Mouse (Mus musculus) heart, embryonic 14.5 days (tissue): ENCODE measurements around the gene Mrc1. TPM values are rescaled to one million over a fixed set of nuclear protein-coding genes. Genes with fewer than 3 reads are reported as not detected.

ENCODE experiments used
- ATAC-seq: fragments of 200-750 bp; cut with Nextera tagmentation; 2 replicates; pipeline ENCODE4 v1.8.0; 2017; ENCODE audit warnings: low read depth, moderate TSS enrichment; ENCODE audit not compliant: insufficient number of reproducible peaks, insufficient read depth, low FRiP score
- H3K27ac ChIP-seq, 2 experiments: fragments of 200-500 bp in 1 of 2; fragments of 300-500 bp in 1 of 2; sonication (generic) in 1 of 2; replicated peaks in 1 of 2; 2 replicates each; pipeline ENCODE4 v1.5.1; 2012 to 2014; ENCODE audit warnings: low read depth in 2 of 2, low read length in 2 of 2, control low read depth in 1 of 2, mild to moderate bottlenecking in 1 of 2, mixed read lengths in 1 of 2; ENCODE audit not compliant: control insufficient read depth in 1 of 2, insufficient read depth in 1 of 2
- H3K27me3 ChIP-seq: fragments of 300-500 bp; sonication (generic); 2 replicates; pipeline ENCODE4 v1.6.1; 2014; ENCODE audit warnings: mild to moderate bottlenecking, low read length, control low read depth; ENCODE audit not compliant: control insufficient read depth, insufficient read depth
- H3K36me3 ChIP-seq: fragments of 300-500 bp; sonication (generic); 2 replicates; pipeline ENCODE4 v1.6.1; 2014; ENCODE audit warnings: mild to moderate bottlenecking, control low read depth, low read length, mixed read lengths; ENCODE audit not compliant: control insufficient read depth, insufficient read depth
- H3K4me1 ChIP-seq, 2 experiments: fragments of 200-500 bp in 1 of 2; fragments of 300-500 bp in 1 of 2; sonication (generic) in 1 of 2; 2 replicates each; pipeline ENCODE4 v1.6.1; 2012 to 2014; ENCODE audit warnings: low read length in 2 of 2, control low read depth in 1 of 2, mixed read lengths in 1 of 2; ENCODE audit not compliant: control insufficient read depth in 2 of 2, insufficient read depth in 2 of 2
- H3K4me2 ChIP-seq: fragments of 300-500 bp; sonication (generic); 2 replicates; pipeline ENCODE4 v1.6.1; 2014; ENCODE audit warnings: mild to moderate bottlenecking, low read length
- H3K4me3 ChIP-seq, 2 experiments: fragments of 200-500 bp in 1 of 2; fragments of 300-500 bp in 1 of 2; sonication (generic) in 1 of 2; 2 replicates each; pipeline ENCODE4 v1.5.1; 2012 to 2014; ENCODE audit warnings: low read length in 2 of 2, mild to moderate bottlenecking in 2 of 2, control low read depth in 1 of 2, low read depth in 1 of 2, moderate library complexity in 1 of 2; ENCODE audit not compliant: control insufficient read depth in 1 of 2, insufficient read depth in 1 of 2
- H3K9ac ChIP-seq: fragments of 300-500 bp; sonication (generic); 2 replicates; pipeline ENCODE4 v1.6.1; 2014; ENCODE audit warnings: mild to moderate bottlenecking, low read length
- H3K9me3 ChIP-seq: fragments of 300-500 bp; sonication (generic); 2 replicates; pipeline ENCODE4 v1.6.1; 2016; ENCODE audit warnings: low read length, control low read depth; ENCODE audit not compliant: control insufficient read depth
- WGBS: fragments of 180-500 bp; shearing (Covaris S2); extraction: QIAGEN DNeasy Blood & Tissue Kit; methylation state at CpG from one replicate; pipeline ENCODE4 v1.1.7; 2014; 5-methylcytosine and 5-hydroxymethylcytosine counted together
- polyA plus RNA-seq: library from polyadenylated mRNA; unstranded; fragments of >200 nt; fragmentation: Nextera tagmentation; extraction: Ambion mirVana; gene quantifications from 2 replicates; pipeline ENCODE4 v1.2.1, GENCODE M21; 2014

The Mrc1 gene
- polyA plus RNA-seq, 1 experiment from 2014 or later = 4.4 TPM

GRCm38 (mm10) chr2:14228495-14228894, 697 bp upstream of the Mrc1 start:
- no peaks in the 10 kb centered on the region for H3K36me3 ChIP-seq
- no peaks in the 10 kb centered on the region for H3K9me3 ChIP-seq
- H3K27ac ChIP-seq = no peak overlapping the region
- H3K4me1 ChIP-seq = peaks cover 2 to 6% of the 10 kb centered on the region in 2 experiments; a peak in 3 of 4 replicates
- H3K27me3 ChIP-seq = no peaks in the 10 kb centered on the region
- no peak for ATAC-seq
- no peak overlapping the region for H3K4me3 ChIP-seq
- no peak overlapping the region for H3K4me2 ChIP-seq
- H3K9ac ChIP-seq = no peak overlapping the region
- 65% methylated on average over 6 of the region's 6 CpGs for WGBS

- H3K9me3 ChIP-seq = no peaks in the 10 kb centered on the region
- H3K4me2 ChIP-seq = 0 out of 2 replicates have a peak overlapping the region, but pooled peaks have one; percentile 6
- H3K36me3 ChIP-seq = no peaks in the 10 kb centered on the region
- H3K27ac ChIP-seq = no peak overlapping the region
- no peak overlapping the region for H3K9ac ChIP-seq
- WGBS = 58% methylated on average over 14 of the region's 14 CpGs
- H3K4me1 ChIP-seq = peaks cover 2 to 6% of the 10 kb centered on the region in 2 experiments; a peak in 3 of 4 replicates
- H3K27me3 ChIP-seq = no peaks in the 10 kb centered on the region
- no peak overlapping the region for H3K4me3 ChIP-seq
- no peak for ATAC-seq
These were observed 787 bp downstream of the Mrc1 start for GRCm38 (mm10) chr2:14229979-14230378.

- H3K36me3 ChIP-seq = no peaks in the 10 kb centered on the region
- H3K9me3 ChIP-seq = no peaks in the 10 kb centered on the region
- H3K9ac ChIP-seq = no peak overlapping the region
- H3K4me1 ChIP-seq = peaks cover 2 to 6% of the 10 kb centered on the region in 2 experiments; a peak in 3 of 4 replicates
- WGBS = 65% methylated on average over 1 of the region's 1 CpGs
- no peak overlapping the region for H3K4me3 ChIP-seq
- no peaks in the 10 kb centered on the region for H3K27me3 ChIP-seq
- no peak for ATAC-seq
- no peak overlapping the region for H3K4me2 ChIP-seq
- no peak overlapping the region for H3K27ac ChIP-seq
These were observed 3.7 kb downstream of the Mrc1 start for GRCm38 (mm10) chr2:14232897-14233296.

GRCm38 (mm10) chr2:14233983-14234382, 4.8 kb downstream of the Mrc1 start:
- WGBS = 36% methylated on average over 2 of the region's 2 CpGs

GRCm38 (mm10) chr2:14235319-14235718, 6.1 kb downstream of the Mrc1 start:
- no peak overlapping the region for H3K4me3 ChIP-seq
- H3K9me3 ChIP-seq = no peaks in the 10 kb centered on the region
- H3K27ac ChIP-seq = no peak overlapping the region
- H3K36me3 ChIP-seq = no peaks in the 10 kb centered on the region
- H3K4me1 ChIP-seq = peaks cover 3 to 10% of the 10 kb centered on the region in 2 experiments
- WGBS = 50% methylated on average over 5 of the region's 5 CpGs
- H3K27me3 ChIP-seq = no peaks in the 10 kb centered on the region
- H3K4me2 ChIP-seq = no peak overlapping the region
- no peak for ATAC-seq
- H3K9ac ChIP-seq = no peak overlapping the region

More at GRCm38 (mm10) chr2:14233983-14234382, 4.8 kb downstream of the Mrc1 start:
- H3K27me3 ChIP-seq = no peaks in the 10 kb centered on the region
- H3K4me1 ChIP-seq = peaks cover 3 to 4% of the 10 kb centered on the region in 2 experiments
- no peaks in the 10 kb centered on the region for H3K9me3 ChIP-seq
- H3K9ac ChIP-seq = no peak overlapping the region
- no peak overlapping the region for H3K4me2 ChIP-seq
- no peak overlapping the region for H3K27ac ChIP-seq
- no peaks in the 10 kb centered on the region for H3K36me3 ChIP-seq
- H3K4me3 ChIP-seq = no peak overlapping the region
- no peak for ATAC-seq

GRCm38 (mm10) chr2:14236920-14237319, 7.7 kb downstream of the Mrc1 start:
- Histone ChIP-seq H3K4me1 (peaks cover 3 to 9% of the 10 kb centered on the region in 2 experiments), H3K9ac (no peak overlapping the region), H3K27me3 (no peaks in the 10 kb centered on the region), H3K27ac (no peak overlapping the region), H3K9me3 (no peaks in the 10 kb centered on the region), H3K36me3 (no peaks in the 10 kb centered on the region), H3K4me3 (no peak overlapping the region), H3K4me2 (no peak overlapping the region)
- no peak for ATAC-seq
- WGBS = 88% methylated on average over 4 of the region's 4 CpGs

- Histone ChIP-seq H3K9ac (no peak overlapping the region), H3K4me3 (no peak overlapping the region), H3K27me3 (no peaks in the 10 kb centered on the region), H3K9me3 (no peaks in the 10 kb centered on the region), H3K27ac (no peak overlapping the region), H3K4me2 (no peak overlapping the region), H3K36me3 (no peaks in the 10 kb centered on the region), H3K4me1 (peaks cover 3 to 9% of the 10 kb centered on the region in 2 experiments)
- ATAC-seq = no peak
- 65% methylated on average over 4 of the region's 4 CpGs for WGBS
These were observed 8.5 kb downstream of the Mrc1 start for GRCm38 (mm10) chr2:14237723-14238122.

GRCm38 (mm10) chr2:14239151-14239550, 10.0 kb downstream of the Mrc1 start:
- WGBS = 26% methylated on average over 5 of the region's 5 CpGs
- Histone ChIP-seq H3K4me3 (no peak overlapping the region), H3K4me2 (no peak overlapping the region), H3K9me3 (no peaks in the 10 kb centered on the region), H3K27me3 (no peaks in the 10 kb centered on the region), H3K27ac (no peak overlapping the region), H3K36me3 (no peaks in the 10 kb centered on the region), H3K9ac (no peak overlapping the region), H3K4me1 (peaks cover 3 to 9% of the 10 kb centered on the region in 2 experiments)
- no peak for ATAC-seq
